Mouse (Mus musculus): ENCODE results near the gene Ric3. TPM values are rescaled to one million over a fixed set of nuclear protein-coding genes. Genes with fewer than 3 reads are reported as not detected.
A peak's percentile ranks its signal among the peaks of the same experiment; 100 is the strongest.

Ric3 gene
- polyA plus RNA-seq, 1 experiment from 2014 or later: 5.1 TPM

- Histone ChIP-seq H3K36me3 (ENCODE audit: control insufficient read depth, insufficient read depth, low read length) (no peaks in the 10 kb centered on the region), H3K4me2 (ENCODE audit: low read depth, severe bottlenecking) (peak overlapping the region; percentile 68), H3K9ac (ENCODE audit: low read length) (peak overlapping the region; percentile 56), H3K4me1 (ENCODE audit: control insufficient read depth, insufficient read depth, low read length) (no peaks in the 10 kb centered on the region), H3K9me3 (ENCODE audit: control insufficient read depth, low read length) (no peaks in the 10 kb centered on the region), H3K4me3 (ENCODE audit: low read depth, low read length) (peak overlapping the region; percentile 53), H3K27me3 (ENCODE audit: control insufficient read depth, insufficient read depth, low read length) (peaks cover 12% of the 10 kb centered on the region), H3K27ac (replicated peaks; ENCODE audit: low read depth, low read length) (no peak overlapping the region)
- no peak for ATAC-seq (ENCODE audit: insufficient number of reproducible peaks, low FRiP score, low TSS enrichment, low read depth)
- DNase-seq (ENCODE audit: low spot score): peak; percentile 79
- 25% methylated on average over 12 of the region's 12 CpGs for WGBS
These were observed 640 bp downstream of the Ric3 start for GRCm38 (mm10) chr7:109082269-109083112.

- 75% methylated on average over 5 of the region's 5 CpGs for WGBS
- Histone ChIP-seq H3K9ac (ENCODE audit: low read length) (no peak overlapping the region), H3K27me3 (ENCODE audit: control insufficient read depth, insufficient read depth, low read length) (no peaks in the 10 kb centered on the region), H3K4me1 (ENCODE audit: control insufficient read depth, insufficient read depth, low read length) (no peaks in the 10 kb centered on the region), H3K4me2 (ENCODE audit: low read depth, severe bottlenecking) (no peak overlapping the region), H3K27ac (replicated peaks; ENCODE audit: low read depth, low read length) (no peak overlapping the region), H3K4me3 (ENCODE audit: low read depth, low read length) (no peak overlapping the region), H3K9me3 (ENCODE audit: control insufficient read depth, low read length) (no peaks in the 10 kb centered on the region), H3K36me3 (ENCODE audit: control insufficient read depth, insufficient read depth, low read length) (no peaks in the 10 kb centered on the region)
- ATAC-seq (ENCODE audit: insufficient number of reproducible peaks, low FRiP score, low TSS enrichment, low read depth) (no peak), DNase-seq (ENCODE audit: low spot score) (no peak)
These were observed 10.8 kb downstream of the Ric3 start for GRCm38 (mm10) chr7:109072326-109072725.

GRCm38 (mm10) chr7:109069641-109070040 lies 13.5 kb downstream of the Ric3 start:
- Histone ChIP-seq H3K27me3 (ENCODE audit: control insufficient read depth, insufficient read depth, low read length) (no peaks in the 10 kb centered on the region), H3K9me3 (ENCODE audit: control insufficient read depth, low read length) (no peaks in the 10 kb centered on the region), H3K4me3 (ENCODE audit: low read depth, low read length) (no peak overlapping the region), H3K4me2 (ENCODE audit: low read depth, severe bottlenecking) (no peak overlapping the region), H3K36me3 (ENCODE audit: control insufficient read depth, insufficient read depth, low read length) (no peaks in the 10 kb centered on the region), H3K4me1 (ENCODE audit: control insufficient read depth, insufficient read depth, low read length) (no peaks in the 10 kb centered on the region), H3K27ac (replicated peaks; ENCODE audit: low read depth, low read length) (no peak overlapping the region), H3K9ac (ENCODE audit: low read length) (no peak overlapping the region)
- WGBS: 92% methylated on average over 4 of the region's 4 CpGs
- no peak for DNase-seq (ENCODE audit: low spot score)
- no peak for ATAC-seq (ENCODE audit: insufficient number of reproducible peaks, low FRiP score, low TSS enrichment, low read depth)

GRCm38 (mm10) chr7:109059536-109059935 lies 23.6 kb downstream of the Ric3 start:
- H3K36me3 ChIP-seq (ENCODE audit: control insufficient read depth, insufficient read depth, low read length): no peaks in the 10 kb centered on the region
- no peaks in the 10 kb centered on the region for H3K4me1 ChIP-seq (ENCODE audit: control insufficient read depth, insufficient read depth, low read length)
- no peak overlapping the region for H3K9ac ChIP-seq (ENCODE audit: low read length)
- H3K9me3 ChIP-seq (ENCODE audit: control insufficient read depth, low read length): no peaks in the 10 kb centered on the region
- no peak for DNase-seq (ENCODE audit: low spot score)
- no peak overlapping the region for H3K27ac ChIP-seq (replicated peaks; ENCODE audit: low read depth, low read length)
- no peaks in the 10 kb centered on the region for H3K27me3 ChIP-seq (ENCODE audit: control insufficient read depth, insufficient read depth, low read length)
- no peak overlapping the region for H3K4me2 ChIP-seq (ENCODE audit: low read depth, severe bottlenecking)
- WGBS: 88% methylated on average over 4 of the region's 4 CpGs
- H3K4me3 ChIP-seq (ENCODE audit: low read depth, low read length): no peak overlapping the region
- ATAC-seq (ENCODE audit: insufficient number of reproducible peaks, low FRiP score, low TSS enrichment, low read depth): no peak

- no peaks in the 10 kb centered on the region for H3K9me3 ChIP-seq (ENCODE audit: control insufficient read depth, low read length)
- ATAC-seq (ENCODE audit: insufficient number of reproducible peaks, low FRiP score, low TSS enrichment, low read depth) (no peak), DNase-seq (ENCODE audit: low spot score) (no peak)
- H3K4me3 ChIP-seq (ENCODE audit: low read depth, low read length): no peak overlapping the region
- H3K9ac ChIP-seq (ENCODE audit: low read length): no peak overlapping the region
- no peaks in the 10 kb centered on the region for H3K36me3 ChIP-seq (ENCODE audit: control insufficient read depth, insufficient read depth, low read length)
- H3K27ac ChIP-seq (replicated peaks; ENCODE audit: low read depth, low read length): no peak overlapping the region
- no peak overlapping the region for H3K4me2 ChIP-seq (ENCODE audit: low read depth, severe bottlenecking)
- H3K27me3 ChIP-seq (ENCODE audit: control insufficient read depth, insufficient read depth, low read length): no peaks in the 10 kb centered on the region
- WGBS: 97% methylated on average over 1 of the region's 1 CpGs
- H3K4me1 ChIP-seq (ENCODE audit: control insufficient read depth, insufficient read depth, low read length): no peaks in the 10 kb centered on the region
These were observed 32.3 kb downstream of the Ric3 start for GRCm38 (mm10) chr7:109050831-109051230.

GRCm38 (mm10) chr7:109045876-109046275 lies 37.3 kb downstream of the Ric3 start:
- H3K27ac ChIP-seq (replicated peaks; ENCODE audit: low read depth, low read length): no peak overlapping the region
- no peaks in the 10 kb centered on the region for H3K27me3 ChIP-seq (ENCODE audit: control insufficient read depth, insufficient read depth, low read length)
- 94% methylated on average over 2 of the region's 2 CpGs for WGBS
- H3K36me3 ChIP-seq (ENCODE audit: control insufficient read depth, insufficient read depth, low read length): no peaks in the 10 kb centered on the region
- H3K4me2 ChIP-seq (ENCODE audit: low read depth, severe bottlenecking): no peak overlapping the region
- H3K9me3 ChIP-seq (ENCODE audit: control insufficient read depth, low read length): no peaks in the 10 kb centered on the region
- no peak overlapping the region for H3K4me3 ChIP-seq (ENCODE audit: low read depth, low read length)
- ATAC-seq (ENCODE audit: insufficient number of reproducible peaks, low FRiP score, low TSS enrichment, low read depth) (no peak), DNase-seq (ENCODE audit: low spot score) (no peak)
- H3K4me1 ChIP-seq (ENCODE audit: control insufficient read depth, insufficient read depth, low read length): no peaks in the 10 kb centered on the region
- H3K9ac ChIP-seq (ENCODE audit: low read length): no peak overlapping the region

GRCm38 (mm10) chr7:109039445-109039844 lies 43.7 kb downstream of the Ric3 start:
- 89% methylated on average over 5 of the region's 5 CpGs for WGBS
- no peak overlapping the region for H3K27ac ChIP-seq (replicated peaks; ENCODE audit: low read depth, low read length)
- H3K27me3 ChIP-seq (ENCODE audit: control insufficient read depth, insufficient read depth, low read length): no peaks in the 10 kb centered on the region
- no peak overlapping the region for H3K4me3 ChIP-seq (ENCODE audit: low read depth, low read length)
- ATAC-seq (ENCODE audit: insufficient number of reproducible peaks, low FRiP score, low TSS enrichment, low read depth) (no peak), DNase-seq (ENCODE audit: low spot score) (no peak)
- no peak overlapping the region for H3K9ac ChIP-seq (ENCODE audit: low read length)
- no peaks in the 10 kb centered on the region for H3K36me3 ChIP-seq (ENCODE audit: control insufficient read depth, insufficient read depth, low read length)
- no peaks in the 10 kb centered on the region for H3K9me3 ChIP-seq (ENCODE audit: control insufficient read depth, low read length)
- H3K4me2 ChIP-seq (ENCODE audit: low read depth, severe bottlenecking): no peak overlapping the region
- no peaks in the 10 kb centered on the region for H3K4me1 ChIP-seq (ENCODE audit: control insufficient read depth, insufficient read depth, low read length)

- no peak overlapping the region for H3K4me2 ChIP-seq (ENCODE audit: low read depth, severe bottlenecking)
- H3K4me1 ChIP-seq (ENCODE audit: control insufficient read depth, insufficient read depth, low read length): no peaks in the 10 kb centered on the region
- H3K27me3 ChIP-seq (ENCODE audit: control insufficient read depth, insufficient read depth, low read length): no peaks in the 10 kb centered on the region
- H3K9me3 ChIP-seq (ENCODE audit: control insufficient read depth, low read length): no peaks in the 10 kb centered on the region
- DNase-seq (ENCODE audit: low spot score): no peak
- H3K27ac ChIP-seq (replicated peaks; ENCODE audit: low read depth, low read length): no peak overlapping the region
- no peaks in the 10 kb centered on the region for H3K36me3 ChIP-seq (ENCODE audit: control insufficient read depth, insufficient read depth, low read length)
- 64% methylated on average over 1 of the region's 1 CpGs for WGBS
- no peak overlapping the region for H3K9ac ChIP-seq (ENCODE audit: low read length)
- no peak for ATAC-seq (ENCODE audit: insufficient number of reproducible peaks, low FRiP score, low TSS enrichment, low read depth)
- no peak overlapping the region for H3K4me3 ChIP-seq (ENCODE audit: low read depth, low read length)
These were observed 44.1 kb downstream of the Ric3 start for GRCm38 (mm10) chr7:109038987-109039386.

Data from limb, embryonic 11.5 days (tissue).